ENCODE assay signal across 11 mouse cellular contexts in the genomic region with DNA sequence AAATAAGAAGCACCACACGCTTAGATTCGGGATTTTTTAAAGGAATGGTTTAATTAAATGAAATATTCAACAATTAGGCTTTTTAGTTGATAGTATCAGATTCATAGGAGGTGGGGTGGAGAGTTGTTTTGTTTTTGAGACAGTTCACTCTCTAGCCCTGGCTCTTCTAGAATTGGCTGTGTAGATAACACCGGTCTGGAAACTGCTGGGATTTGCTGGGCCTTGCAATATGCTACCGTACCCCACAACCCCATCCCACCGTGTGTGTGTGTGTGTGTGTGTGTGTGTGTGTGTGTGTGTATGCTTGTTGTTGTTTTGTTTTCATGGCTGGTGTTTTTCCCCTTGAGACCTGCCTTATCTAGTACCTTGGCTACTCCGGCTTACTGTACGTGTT. TPM values are rescaled to one million over a fixed set of nuclear protein-coding genes. Genes with fewer than 3 reads are reported as not detected.
DNase-seq lines count a peak whose midpoint lies in the region; ATAC-seq and TF ChIP-seq lines count a peak whose summit lies in the region.
"Had no signal": no experiment of that assay in that cellular context is flagged by ENCODE, and none has a peak within 500 bp of the region (broad histone marks: within the 10 kb centered on the region; RNA-seq: fewer than 3 reads in every experiment).

No protein-coding gene starts in this region.

- 42% methylated on average over 7 of the region's 7 CpGs for WGBS in intestine, embryonic 14.5 days
- WGBS in intestine, postnatal 0 days: 48% methylated on average over 7 of the region's 7 CpGs
- WGBS in embryonic facial prominence, embryonic 12.5 days: 37% methylated on average over 7 of the region's 7 CpGs
- 30% methylated on average over 7 of the region's 7 CpGs for WGBS in hindbrain, embryonic 12.5 days
- 35% methylated on average over 7 of the region's 7 CpGs for WGBS in midbrain, embryonic 16.5 days

- peak overlapping the region; percentile 24; the same call in 1 of the 2 replicates for H3K4me3 ChIP-seq in intestine, embryonic 14.5 days (ENCODE audit: low read depth, low read length)
- H3K4me3 ChIP-seq in intestine, postnatal 0 days (ENCODE audit: low read depth, low read length): no peak overlapping the region
- H3K4me3 ChIP-seq in embryonic facial prominence, embryonic 12.5 days: peak overlapping the region; percentile 30
- peak overlapping the region; percentile 31 for H3K4me3 ChIP-seq in hindbrain, embryonic 12.5 days
- peak overlapping the region; percentile 34 for H3K4me3 ChIP-seq in midbrain, embryonic 16.5 days (ENCODE audit: low read depth, low read length)

- ATAC-seq in intestine, embryonic 14.5 days (replicated peaks; ENCODE audit: low FRiP score, low TSS enrichment, low read depth): no peak
- ATAC-seq in intestine, postnatal 0 days: no peak
- ATAC-seq in embryonic facial prominence, embryonic 12.5 days (ENCODE audit: insufficient number of reproducible peaks, insufficient read depth, low FRiP score, low TSS enrichment): peak; percentile 52; the same call in 1 of the 2 replicates
- peak; percentile 79 for ATAC-seq in hindbrain, embryonic 12.5 days (ENCODE audit: low FRiP score)
- peak; percentile 75 for ATAC-seq in midbrain, embryonic 16.5 days

- H3K27ac ChIP-seq in intestine, embryonic 14.5 days (ENCODE audit: low read depth): no peak overlapping the region
- no peak overlapping the region for H3K27ac ChIP-seq in intestine, postnatal 0 days (ENCODE audit: low read depth, low read length)
- H3K27ac ChIP-seq in embryonic facial prominence, embryonic 12.5 days: peak overlapping the region; percentile 55; the same call in 1 of the 2 replicates
- H3K27ac ChIP-seq in hindbrain, embryonic 12.5 days: peak overlapping the region; percentile 60; the same call in 1 of the 2 replicates
- peak overlapping the region; percentile 46 for H3K27ac ChIP-seq in midbrain, embryonic 16.5 days (ENCODE audit: low read length)

- no peak overlapping the region for H3K9ac ChIP-seq in intestine, embryonic 14.5 days (ENCODE audit: low read length)
- H3K9ac ChIP-seq in intestine, postnatal 0 days (ENCODE audit: low read depth, low read length): no peak overlapping the region
- 0 out of 2 replicates have a peak overlapping the region, but pooled peaks have one; percentile 8 for H3K9ac ChIP-seq in embryonic facial prominence, embryonic 12.5 days
- H3K9ac ChIP-seq in hindbrain, embryonic 12.5 days: no peak overlapping the region; the same call in 1 of the 2 replicates
- H3K9ac ChIP-seq in midbrain, embryonic 16.5 days (ENCODE audit: low read depth, low read length): 0 out of 2 replicates have a peak overlapping the region, but pooled peaks have one; percentile 30

- no peaks in the 10 kb centered on the region for H3K27me3 ChIP-seq in intestine, embryonic 14.5 days (replicated peaks; ENCODE audit: control insufficient read depth, insufficient read depth, low read length)
- no peaks in the 10 kb centered on the region for H3K27me3 ChIP-seq in intestine, postnatal 0 days (replicated peaks; ENCODE audit: control insufficient read depth, insufficient read depth, low read length)
- no peaks in the 10 kb centered on the region for H3K27me3 ChIP-seq in embryonic facial prominence, embryonic 12.5 days
- H3K27me3 ChIP-seq in hindbrain, embryonic 12.5 days: no peaks in the 10 kb centered on the region
- no peaks in the 10 kb centered on the region for H3K27me3 ChIP-seq in midbrain, embryonic 16.5 days (ENCODE audit: control insufficient read depth, insufficient read depth, low read depth, low read length)
- H3K27me3 ChIP-seq: CH12.LX had no signal

- peak overlapping the region; percentile 49 for H3K4me2 ChIP-seq in intestine, embryonic 14.5 days (ENCODE audit: low read length)
- H3K4me2 ChIP-seq in intestine, postnatal 0 days (replicated peaks; ENCODE audit: low read depth): no peak overlapping the region
- peak overlapping the region; percentile 52 for H3K4me2 ChIP-seq in embryonic facial prominence, embryonic 12.5 days (replicated peaks)
- peak overlapping the region; percentile 54 for H3K4me2 ChIP-seq in hindbrain, embryonic 12.5 days (replicated peaks)
- peak overlapping the region; percentile 45 for H3K4me2 ChIP-seq in midbrain, embryonic 16.5 days (ENCODE audit: low read length)

- no peaks in the 10 kb centered on the region for H3K9me3 ChIP-seq in intestine, embryonic 14.5 days (ENCODE audit: control insufficient read depth, low read length)
- H3K9me3 ChIP-seq in intestine, postnatal 0 days (ENCODE audit: control insufficient read depth): no peaks in the 10 kb centered on the region
- H3K9me3 ChIP-seq in embryonic facial prominence, embryonic 12.5 days: no peaks in the 10 kb centered on the region
- no peaks in the 10 kb centered on the region for H3K9me3 ChIP-seq in hindbrain, embryonic 12.5 days (replicated peaks)
- no peaks in the 10 kb centered on the region for H3K9me3 ChIP-seq in midbrain, embryonic 16.5 days (replicated peaks; ENCODE audit: control insufficient read depth, low read length, poor library complexity, severe bottlenecking)

- no peak for DNase-seq in intestine, embryonic 14.5 days (ENCODE audit: low spot score)
- no peak for DNase-seq in thymus, adult 18-20 months
- no peak for DNase-seq in cerebellum, adult 18-20 months
- DNase-seq in right cerebral cortex, postnatal 36 days (ENCODE audit: low spot score in 2 of 2): no peak
- DNase-seq: cerebellum, adult 2 months; lung, postnatal 4 days had no signal

- no peak for TF ChIP-seq CTCF in intestine, postnatal 0 days (IDR thresholded peaks at IDR 0.05; ENCODE audit: low read depth)

- H3K4me1 ChIP-seq in intestine, embryonic 14.5 days (replicated peaks; ENCODE audit: control insufficient read depth, insufficient read depth, low read length): 0 out of 2 replicates have a peak, but pooled peaks cover 5% of the 10 kb centered on the region
- no peaks in the 10 kb centered on the region for H3K4me1 ChIP-seq in intestine, postnatal 0 days (replicated peaks; ENCODE audit: control insufficient read depth, insufficient read depth, low read length)
- H3K4me1 ChIP-seq in embryonic facial prominence, embryonic 12.5 days: no peaks in the 10 kb centered on the region
- peaks cover 5% of the 10 kb centered on the region for H3K4me1 ChIP-seq in hindbrain, embryonic 12.5 days
- no peaks in the 10 kb centered on the region for H3K4me1 ChIP-seq in midbrain, embryonic 16.5 days (ENCODE audit: control insufficient read depth, insufficient read depth, low read length)

- H3K36me3 ChIP-seq in intestine, embryonic 14.5 days (ENCODE audit: control insufficient read depth, insufficient read depth, low read length): no peaks in the 10 kb centered on the region
- H3K36me3 ChIP-seq in intestine, postnatal 0 days (ENCODE audit: control insufficient read depth, insufficient read depth): no peaks in the 10 kb centered on the region
- H3K36me3 ChIP-seq in embryonic facial prominence, embryonic 12.5 days: no peaks in the 10 kb centered on the region
- no peaks in the 10 kb centered on the region for H3K36me3 ChIP-seq in hindbrain, embryonic 12.5 days
- no peaks in the 10 kb centered on the region for H3K36me3 ChIP-seq in midbrain, embryonic 16.5 days (ENCODE audit: control insufficient read depth, insufficient read depth, low read length)

RNA-seq across cellular contexts. Expression of a gene that starts 14.8 kb away (rescaled TPM):
- polyA plus RNA-seq in intestine, embryonic 14.5 days (2014; fragmentation: Nextera tagmentation; extraction: Ambion mirVana): 123 and 132 TPM in 2 replicates
- polyA plus RNA-seq in intestine, postnatal 0 days (2015; fragmentation: Nextera tagmentation; extraction: Ambion mirVana): 32.1 and 32.4 TPM in 2 replicates
- polyA plus RNA-seq in embryonic facial prominence, embryonic 12.5 days (2016; fragmentation: Nextera tagmentation; extraction: Ambion mirVana): 274 and 306 TPM in 2 replicates
- polyA plus RNA-seq in hindbrain, embryonic 12.5 days (2016; fragmentation: Nextera tagmentation; extraction: Ambion mirVana): 364 and 379 TPM in 2 replicates
- polyA plus RNA-seq in midbrain, embryonic 16.5 days (2015; fragmentation: Nextera tagmentation; extraction: Ambion mirVana): 284 and 290 TPM in 2 replicates

RNA-seq across cellular contexts. Expression of a gene that starts 24.3 kb away (rescaled TPM):
- 2.8 and 4.0 TPM in 2 replicates for polyA plus RNA-seq in intestine, embryonic 14.5 days (2014; fragmentation: Nextera tagmentation; extraction: Ambion mirVana)
- polyA plus RNA-seq in intestine, postnatal 0 days (2015; fragmentation: Nextera tagmentation; extraction: Ambion mirVana): 0.69 and 1.2 TPM in 2 replicates
- 6.3 and 8.1 TPM in 2 replicates for polyA plus RNA-seq in embryonic facial prominence, embryonic 12.5 days (2016; fragmentation: Nextera tagmentation; extraction: Ambion mirVana)
- polyA plus RNA-seq in hindbrain, embryonic 12.5 days (2016; fragmentation: Nextera tagmentation; extraction: Ambion mirVana): 5.8 and 6.1 TPM in 2 replicates
- 3.5 TPM in 2 replicates for polyA plus RNA-seq in midbrain, embryonic 16.5 days (2015; fragmentation: Nextera tagmentation; extraction: Ambion mirVana)

Comparison
In these comparisons a context has a peak if more than half of its experiments do, and no peak if none do; other contexts are left out.
1. ATAC-seq: peak in embryonic facial prominence, embryonic 12.5 days (single experiment), hindbrain, embryonic 12.5 days (single experiment) and midbrain, embryonic 16.5 days (single experiment); none in intestine, embryonic 14.5 days (single experiment) and intestine, postnatal 0 days (single experiment).
2. H3K27ac ChIP-seq: peak in embryonic facial prominence, embryonic 12.5 days (single experiment), hindbrain, embryonic 12.5 days (single experiment) and midbrain, embryonic 16.5 days (single experiment); none in intestine, embryonic 14.5 days (single experiment) and intestine, postnatal 0 days (single experiment).
3. H3K9ac ChIP-seq: peak in embryonic facial prominence, embryonic 12.5 days (single experiment) and midbrain, embryonic 16.5 days (single experiment); none in intestine, embryonic 14.5 days (single experiment), intestine, postnatal 0 days (single experiment) and hindbrain, embryonic 12.5 days (single experiment).